Mouse (Mus musculus) adipose tissue, adult 10 weeks (tissue): ENCODE data around the gene Zscan26. TPM values are rescaled to one million over a fixed set of nuclear protein-coding genes. Genes with fewer than 3 reads are reported as not detected.

Source experiments
- polyA plus RNA-seq: library from polyadenylated mRNA; stranded (reverse); fragments of 350-450 nt; fragmentation: Illumina TruSeq; extraction: RNeasy Lipid Tissue Mini Kit (QIAGEN cat#74804); gene quantifications from one replicate; pipeline ENCODE4 v1.2.3, GENCODE M21; 2014; ENCODE audit warnings: low read depth, low replicate concordance

Zscan26 gene
- 52.2 TPM for polyA plus RNA-seq

GRCm38 (mm10) chr13:21453449-21453848 is at the start of gene Zscan26:
Gene Zscan26 (minus strand): TSS chr13:21453730.

DNA sequence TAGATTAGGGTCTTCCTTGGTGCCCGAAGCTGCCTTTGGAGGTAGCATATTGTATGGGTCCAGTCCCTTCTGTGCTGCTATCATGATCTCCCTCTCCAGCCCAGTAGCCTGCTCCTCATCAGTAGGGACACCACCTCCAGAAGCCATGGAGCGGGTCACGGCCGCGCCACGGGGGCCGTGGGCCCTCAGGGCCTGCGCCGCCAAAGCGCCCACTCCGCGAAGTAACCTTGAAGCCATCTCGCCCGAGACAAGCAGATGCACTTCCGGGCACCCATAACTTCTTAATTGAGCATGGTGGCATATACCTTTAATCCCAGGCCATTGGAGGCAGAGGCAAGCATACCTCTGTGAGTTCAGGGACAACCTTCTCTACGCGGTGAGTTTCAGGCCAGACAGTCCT is 47.7 kb upstream of the Zscan26 start, which contains the start of gene Gm11273:
Gm11273 (minus strand) TSS at position 237 of the 400 bp plus-strand sequence.

DNA sequence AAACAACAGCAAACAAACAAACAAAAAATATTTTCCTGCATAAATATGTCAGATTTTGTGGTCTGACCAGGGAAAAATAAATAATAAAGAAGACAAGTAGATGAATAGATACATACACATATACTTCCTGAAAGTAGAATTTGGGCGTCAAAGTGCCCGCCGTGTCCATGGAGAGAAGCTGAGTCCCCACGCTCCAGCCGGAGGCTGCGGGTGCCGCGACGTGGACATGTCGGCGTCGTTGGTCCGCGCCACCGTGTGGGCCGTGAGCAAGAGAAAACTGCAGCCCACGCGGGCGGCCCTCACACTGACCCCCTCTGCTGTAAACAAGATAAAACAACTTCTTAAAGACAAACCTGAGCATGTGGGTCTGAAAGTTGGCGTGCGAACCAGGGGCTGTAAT is 41.5 kb upstream of the Zscan26 start, which contains the start of gene AK157302:
AK157302 (plus strand) TSS at position 144 of the 400 bp plus-strand sequence.

DNA sequence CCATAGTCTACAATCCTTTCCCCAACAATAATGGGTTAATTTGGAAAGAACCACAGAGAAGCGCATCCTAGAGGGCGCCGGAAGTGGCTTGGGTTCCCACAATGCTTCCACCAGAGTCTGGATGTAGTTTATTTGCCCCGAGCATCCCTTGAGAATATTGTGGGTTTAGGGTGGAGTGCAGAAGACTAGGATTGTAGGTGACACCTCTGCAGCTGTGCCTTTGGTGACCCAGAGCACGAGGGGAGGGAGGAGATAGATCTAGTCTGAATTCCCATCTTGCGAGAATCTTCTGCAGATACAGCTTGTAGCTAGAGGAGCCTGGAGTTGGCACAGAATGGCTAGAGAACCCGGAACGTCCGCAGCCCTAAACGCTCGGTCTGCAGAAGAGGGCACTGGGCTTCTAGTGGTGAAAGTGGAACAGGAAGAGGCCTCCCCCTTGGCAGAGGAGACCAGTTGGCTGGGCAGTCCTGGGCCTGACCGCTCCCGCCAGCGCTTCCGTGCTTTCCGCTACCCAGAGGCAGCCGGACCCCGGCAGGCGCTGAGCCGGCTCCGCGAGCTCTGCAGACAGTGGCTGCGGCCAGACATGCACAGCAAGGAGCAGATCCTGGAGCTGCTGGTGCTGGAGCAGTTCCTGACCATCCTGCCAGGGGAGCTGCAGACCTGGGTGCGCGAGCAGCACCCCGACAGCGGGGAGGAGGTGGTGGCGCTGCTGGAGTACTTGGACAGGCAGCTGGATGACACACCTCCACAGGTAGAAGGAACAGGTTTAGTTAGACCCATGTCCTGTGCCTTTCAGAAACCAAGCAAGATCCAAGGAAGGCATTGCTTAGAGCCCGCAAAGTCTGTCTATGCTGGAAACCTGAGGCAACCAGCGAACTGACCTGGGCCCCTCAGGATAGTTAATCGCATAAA is 25.5 kb upstream of the Zscan26 start, which contains the start of the genes Zkscan4 and Gm10065:
Zkscan4 (plus strand) TSS at position 149 of the 912 bp plus-strand sequence.
Gm10065 (minus strand) TSS at position 683 of the 912 bp plus-strand sequence.

DNA sequence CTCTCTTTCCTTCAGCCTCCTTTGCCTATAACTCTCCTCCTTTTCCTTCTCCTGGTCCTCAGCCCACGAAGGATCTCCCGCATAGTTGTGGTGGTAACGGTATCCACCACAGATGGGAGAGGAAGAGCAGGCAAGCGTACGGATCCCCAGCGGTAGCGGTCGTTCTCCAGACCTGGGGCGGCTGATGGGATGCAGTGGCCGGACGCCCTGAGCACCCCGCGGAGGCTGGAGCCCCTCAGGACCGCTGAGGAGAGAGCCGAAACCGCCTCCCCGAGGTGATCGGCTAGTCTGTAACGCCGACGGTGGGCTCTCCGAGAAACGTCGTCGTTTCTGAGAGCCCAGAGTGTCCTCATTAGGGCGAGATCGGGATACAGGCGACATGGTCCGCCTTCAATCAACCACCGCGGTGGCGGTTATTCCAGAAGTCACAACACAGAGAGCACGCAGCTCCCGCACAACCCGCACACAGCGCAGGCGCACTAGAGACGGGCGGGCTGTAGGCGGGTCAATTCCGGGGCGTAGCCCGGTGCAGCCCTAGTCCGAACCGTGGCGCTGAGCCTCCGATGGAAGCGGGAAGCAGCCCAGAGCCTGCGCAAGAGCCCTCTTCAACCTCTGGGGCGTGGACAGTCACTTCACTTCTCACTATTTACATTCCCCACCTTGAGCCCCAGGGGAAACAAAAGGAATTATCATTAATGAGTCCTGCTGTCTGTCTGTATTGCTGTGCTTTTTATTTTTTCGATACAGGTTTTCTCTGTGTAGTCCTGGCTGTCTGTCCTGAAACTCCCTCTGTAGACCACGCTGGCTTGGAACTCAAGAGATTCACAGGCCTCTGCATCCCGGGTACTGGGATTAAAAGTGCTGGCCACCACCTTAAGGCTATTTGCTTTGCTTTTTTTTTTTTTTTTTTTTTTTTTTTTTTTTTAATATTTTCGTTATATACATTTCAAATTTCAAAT is 14.8 kb upstream of the Zscan26 start, which contains the start of gene Nkapl:
Nkapl (minus strand) TSS at position 449 of the 959 bp plus-strand sequence.

DNA sequence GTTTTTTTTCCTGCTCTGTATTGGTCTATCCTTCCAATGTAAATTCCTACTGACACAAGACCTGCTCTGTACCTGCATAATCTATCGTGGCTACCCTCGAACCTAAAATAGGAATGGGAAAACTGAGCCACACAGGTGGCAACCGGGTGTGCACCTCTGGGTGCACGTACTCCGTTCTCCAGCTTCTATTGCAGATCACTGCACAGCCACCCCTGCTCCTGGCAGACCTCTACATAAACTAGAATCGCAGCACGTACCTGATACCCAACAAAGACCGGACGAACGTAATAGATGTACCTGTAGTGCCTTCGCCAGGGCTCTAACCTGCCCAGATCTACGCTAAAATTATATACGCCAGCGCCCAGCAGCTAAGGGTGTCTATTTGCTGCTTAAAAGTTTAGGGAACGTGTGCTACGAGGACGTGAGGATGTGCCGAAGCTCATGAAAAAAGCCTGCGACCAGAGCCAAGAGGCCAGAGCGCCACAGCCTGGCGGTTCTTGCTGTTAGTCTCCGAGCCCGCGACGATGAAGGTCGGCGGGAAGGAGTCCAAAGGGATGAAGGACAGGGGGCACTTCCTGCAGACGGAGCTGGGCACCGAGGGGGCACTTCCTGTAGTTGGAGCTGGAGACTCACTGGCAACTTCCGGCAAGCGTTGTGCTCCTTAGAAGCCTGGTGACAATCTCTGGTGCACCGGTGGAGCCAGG is 12.9 kb downstream of the Zscan26 start, which contains the start of gene Pgbd1:
Pgbd1 (minus strand) TSS at position 556 of the 704 bp plus-strand sequence.

GRCm38 (mm10) chr13:21402287-21402846 is 51.2 kb downstream of the Zscan26 start, which contains the start of gene Zkscan3:
Gene Zkscan3 (minus strand): TSS chr13:21402755.

Other genes starting within 250 kb of the Zscan26 start
- gene Gpx5, start 161.0 kb downstream of the Zscan26 start, polyA plus RNA-seq: 18,335 TPM
- 18.9 TPM for gene Gpx6, start 141.6 kb downstream of the Zscan26 start, polyA plus RNA-seq
- gene Olfr1367, start 106.8 kb downstream of the Zscan26 start, polyA plus RNA-seq: not detected
- 7.2 TPM for gene Zscan12, start 90.9 kb downstream of the Zscan26 start, polyA plus RNA-seq
- gene Zkscan3, start 51.0 kb downstream of the Zscan26 start, polyA plus RNA-seq: 58.9 TPM
- 2.0 TPM for gene Pgbd1, start 12.7 kb downstream of the Zscan26 start, polyA plus RNA-seq
- gene Nkapl, start 14.8 kb upstream of the Zscan26 start, polyA plus RNA-seq: 3.8 TPM
- gene Zkscan4, start 25.2 kb upstream of the Zscan26 start, polyA plus RNA-seq: 3.7 TPM
- not detected for gene Gm10065, start 25.7 kb upstream of the Zscan26 start, polyA plus RNA-seq
- gene AK157302, start 41.5 kb upstream of the Zscan26 start, polyA plus RNA-seq: 1.2 TPM
- gene Gm11273, start 47.7 kb upstream of the Zscan26 start, polyA plus RNA-seq: 6.9 TPM
- 8.4 TPM for gene Zkscan8, start 77.4 kb upstream of the Zscan26 start, polyA plus RNA-seq
- not detected for gene Olfr1366, start 89.1 kb upstream of the Zscan26 start, polyA plus RNA-seq
- gene Olfr1535, start 106.2 kb upstream of the Zscan26 start, polyA plus RNA-seq: not detected
- gene Olfr1364, start 128.0 kb upstream of the Zscan26 start, polyA plus RNA-seq: not detected
- gene Olfr1362, start 160.3 kb upstream of the Zscan26 start, polyA plus RNA-seq: not detected
- not detected for gene Olfr11, start 188.8 kb upstream of the Zscan26 start, polyA plus RNA-seq
- not detected for gene Olfr1361, start 209.7 kb upstream of the Zscan26 start, polyA plus RNA-seq
- not detected for gene Olfr1360, start 223.7 kb upstream of the Zscan26 start, polyA plus RNA-seq
- not detected for gene Olfr1359, start 244.4 kb upstream of the Zscan26 start, polyA plus RNA-seq